Mouse (Mus musculus) hindbrain, embryonic 13.5 days (tissue): Measurements from ENCODE around the gene Clybl. TPM values are rescaled to one million over a fixed set of nuclear protein-coding genes. Genes with fewer than 3 reads are reported as not detected.

ENCODE experiments used
- ATAC-seq: fragments of 200-750 bp; cut with Nextera tagmentation; 2 replicates; pipeline ENCODE4 v1.8.0; 2017; ENCODE audit warnings: moderate TSS enrichment; ENCODE audit not compliant: low FRiP score
- H3K27ac ChIP-seq: fragments of 300-500 bp; sonication (generic); 2 replicates; pipeline ENCODE4 v1.5.1; 2015; ENCODE audit warnings: inconsistent platforms, mild to moderate bottlenecking, moderate library complexity
- H3K27me3 ChIP-seq: fragments of 300-500 bp; sonication (generic); 2 replicates; pipeline ENCODE4 v1.6.1; 2015; ENCODE audit warnings: mild to moderate bottlenecking, inconsistent platforms
- H3K36me3 ChIP-seq: fragments of 300-500 bp; sonication (generic); 2 replicates; pipeline ENCODE4 v1.6.1; 2015; ENCODE audit warnings: mild to moderate bottlenecking, inconsistent platforms
- H3K4me1 ChIP-seq: fragments of 300-500 bp; sonication (generic); replicated peaks from 2 replicates; pipeline ENCODE4 v1.6.1; 2015; ENCODE audit warnings: inconsistent platforms
- H3K4me2 ChIP-seq: fragments of 300-500 bp; sonication (generic); 2 replicates; pipeline ENCODE4 v1.6.1; 2015; ENCODE audit warnings: inconsistent platforms, mild to moderate bottlenecking, moderate library complexity
- H3K4me3 ChIP-seq: fragments of 300-500 bp; sonication (generic); 2 replicates; pipeline ENCODE4 v1.5.1; 2015; ENCODE audit warnings: mild to moderate bottlenecking, inconsistent platforms
- H3K9ac ChIP-seq: fragments of 300-500 bp; sonication (generic); 2 replicates; pipeline ENCODE4 v1.6.1; 2015; ENCODE audit warnings: mild to moderate bottlenecking, inconsistent platforms
- H3K9me3 ChIP-seq: fragments of 300-500 bp; sonication (generic); 2 replicates; pipeline ENCODE4 v1.6.1; 2016; ENCODE audit warnings: inconsistent platforms
- WGBS: fragments of 180-500 bp; shearing (Covaris S2); methylation state at CpG from one replicate; pipeline ENCODE4 v1.1.7; 2015; 5-methylcytosine and 5-hydroxymethylcytosine counted together
- polyA plus RNA-seq: library from polyadenylated mRNA; unstranded; fragments of >200 nt; fragmentation: Nextera tagmentation; extraction: Ambion mirVana; gene quantifications from 2 replicates; pipeline ENCODE4 v1.2.1, GENCODE M21; 2015

Gene Clybl
- polyA plus RNA-seq, 1 experiment from 2014 or later, result 12.1 TPM

DNA sequence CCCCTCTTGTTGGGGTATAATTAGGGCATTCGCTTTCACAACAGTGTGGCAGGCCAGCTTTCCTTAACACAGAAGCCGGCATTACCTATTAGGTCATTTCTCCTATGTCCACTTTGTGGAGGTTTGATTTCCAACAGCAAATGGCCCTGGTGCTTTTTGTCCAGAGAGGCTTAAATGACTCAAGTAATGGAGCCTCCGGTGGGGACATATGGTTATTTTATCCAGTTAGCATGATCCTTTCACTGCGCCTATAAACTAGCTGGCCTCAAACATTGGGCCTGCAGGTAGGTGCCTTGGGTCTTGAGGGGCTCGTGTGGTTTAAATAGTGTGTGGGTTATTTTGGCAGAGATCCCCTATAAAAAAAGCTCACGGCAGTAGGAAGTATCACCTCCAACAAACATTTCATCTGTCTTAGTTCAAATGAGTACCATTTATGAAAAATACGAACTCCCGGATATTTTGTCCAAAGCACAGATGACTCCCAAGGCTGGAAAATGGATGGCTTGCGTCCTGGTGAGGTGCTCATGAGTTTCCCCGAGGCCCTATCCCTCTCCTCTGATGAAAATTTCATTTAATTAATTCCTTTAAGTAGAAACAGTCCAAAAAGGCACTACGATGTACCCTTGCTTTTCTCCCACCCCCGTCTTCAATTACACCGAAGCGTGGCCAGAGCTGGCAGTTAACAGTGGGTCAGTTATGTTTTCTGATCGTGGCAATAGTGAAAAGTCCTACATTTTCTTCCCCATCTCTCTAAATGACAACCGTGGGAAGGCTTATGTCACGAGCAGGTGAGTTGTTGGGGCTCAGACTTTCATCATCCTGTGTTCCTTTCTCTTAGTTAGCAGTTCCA, 205.0 kb downstream of the Clybl start:
- ATAC-seq, result no peak
- Histone ChIP-seq H3K36me3 (no peaks in the 10 kb centered on the region), H3K27me3 (peaks cover 27% of the 10 kb centered on the region), H3K9ac (no peak overlapping the region), H3K4me3 (no peak overlapping the region), H3K9me3 (no peaks in the 10 kb centered on the region), H3K4me1 (peaks cover 22% of the 10 kb centered on the region; the same call in 1 of the 2 replicates), H3K27ac (no peak overlapping the region), H3K4me2 (no peak overlapping the region)
- 82% methylated on average over 17 of the region's 17 CpGs for WGBS

DNA sequence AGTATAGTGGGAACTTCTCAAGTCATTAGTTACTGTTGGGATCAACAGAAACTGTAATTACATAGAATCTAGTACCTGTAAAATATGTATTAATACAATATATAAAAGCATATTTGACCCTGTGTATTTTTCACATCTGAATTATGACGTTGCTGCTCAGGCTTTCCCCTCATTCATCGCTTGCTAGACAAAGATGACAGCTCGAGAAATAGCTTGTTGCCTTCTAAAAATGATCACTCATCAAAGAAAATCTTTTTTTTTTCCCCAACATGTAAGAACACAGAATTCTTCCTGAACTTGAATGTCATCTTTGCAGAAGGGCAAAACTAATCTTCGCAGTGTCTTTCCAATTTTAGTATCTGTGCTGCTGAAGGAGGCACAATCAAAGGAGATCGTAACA, 206.3 kb downstream of the Clybl start:
- Histone ChIP-seq H3K9me3 (no peaks in the 10 kb centered on the region), H3K9ac (no peak overlapping the region), H3K27ac (no peak overlapping the region), H3K4me1 (peaks cover 22% of the 10 kb centered on the region; the same call in 1 of the 2 replicates), H3K36me3 (no peaks in the 10 kb centered on the region), H3K4me3 (no peak overlapping the region), H3K4me2 (no peak overlapping the region), H3K27me3 (peaks cover 38% of the 10 kb centered on the region)
- ATAC-seq, result no peak
- 81% methylated on average over 5 of the region's 5 CpGs for WGBS

DNA sequence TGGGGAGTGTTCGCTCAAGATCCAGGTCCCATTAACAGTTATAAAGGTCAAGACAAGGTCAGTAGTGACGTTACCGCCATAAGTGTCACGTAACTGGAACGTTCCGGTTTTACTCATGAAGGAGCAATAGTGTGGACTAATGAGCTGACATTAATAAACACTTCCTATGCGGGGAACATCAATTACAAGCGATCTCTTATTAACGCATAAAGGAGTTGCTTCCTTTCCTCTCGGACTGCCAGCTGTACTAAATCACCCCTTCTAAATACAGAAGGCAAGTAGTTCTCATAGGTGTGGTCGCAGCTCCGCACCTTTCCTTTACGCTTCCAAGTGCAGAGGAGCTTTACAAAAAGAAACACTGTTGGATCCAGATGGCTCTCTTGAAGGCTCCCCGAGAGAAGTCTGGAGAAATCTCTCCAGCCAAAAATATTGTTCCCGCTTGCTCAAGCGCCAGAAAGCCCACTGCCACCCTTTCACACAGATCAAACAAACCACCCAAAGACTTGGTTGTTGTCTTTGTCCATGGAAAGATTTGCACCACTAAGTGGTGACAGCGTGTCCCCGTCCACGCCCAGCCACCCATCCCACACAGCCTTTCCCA, 207.0 kb downstream of the Clybl start:
- 49% methylated on average over 19 of the region's 19 CpGs for WGBS
- no peak overlapping the region for H3K4me2 ChIP-seq

DNA sequence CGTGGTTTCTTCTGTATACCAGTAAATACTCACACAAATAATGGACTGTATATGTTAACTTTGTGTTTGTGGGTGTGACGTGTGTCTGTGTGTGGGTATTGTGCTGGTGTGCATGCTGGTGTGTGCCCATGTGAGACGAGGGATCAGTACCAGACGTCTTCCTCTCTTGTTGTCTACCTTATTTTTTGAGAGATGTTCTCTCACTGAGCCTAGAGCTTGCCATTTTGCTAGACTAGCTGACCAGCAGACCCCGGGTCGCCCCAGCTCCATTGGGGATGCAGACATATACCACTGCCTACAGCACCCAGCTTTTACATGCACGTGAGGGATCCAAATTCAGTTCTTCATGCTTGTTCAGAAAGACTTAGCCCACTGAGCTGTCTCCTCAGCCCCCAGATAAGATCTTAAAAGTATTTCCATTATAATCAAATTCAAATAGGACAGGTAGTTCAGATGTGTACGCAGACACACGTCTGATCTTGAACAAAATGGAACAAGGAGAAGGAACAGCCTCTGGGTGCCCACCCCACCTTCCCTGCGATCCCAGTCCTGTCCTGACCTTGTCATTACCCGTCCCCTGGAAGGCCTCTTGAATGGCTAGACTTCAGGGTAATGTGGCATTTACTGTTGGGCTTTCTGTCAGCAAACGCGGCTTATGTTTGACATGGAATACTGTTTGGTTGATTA, 208.3 kb downstream of the Clybl start:
- Histone ChIP-seq H3K4me2 (no peak overlapping the region), H3K4me3 (no peak overlapping the region), H3K27me3 (peaks cover 34% of the 10 kb centered on the region), H3K36me3 (no peaks in the 10 kb centered on the region), H3K9ac (no peak overlapping the region), H3K9me3 (no peaks in the 10 kb centered on the region), H3K4me1 (peaks cover 12% of the 10 kb centered on the region; the same call in 1 of the 2 replicates), H3K27ac (no peak overlapping the region)
- 87% methylated on average over 13 of the region's 13 CpGs for WGBS
- no peak for ATAC-seq

More for the DNA sequence above, 207.0 kb downstream of the Clybl start:
- peaks cover 22% of the 10 kb centered on the region; the same call in 1 of the 2 replicates for H3K4me1 ChIP-seq
- H3K27ac ChIP-seq, result no peak overlapping the region
- no peaks in the 10 kb centered on the region for H3K36me3 ChIP-seq
- no peak overlapping the region for H3K9ac ChIP-seq
- peaks cover 39% of the 10 kb centered on the region for H3K27me3 ChIP-seq
- no peak overlapping the region for H3K4me3 ChIP-seq
- ATAC-seq, result no peak
- no peaks in the 10 kb centered on the region for H3K9me3 ChIP-seq

DNA sequence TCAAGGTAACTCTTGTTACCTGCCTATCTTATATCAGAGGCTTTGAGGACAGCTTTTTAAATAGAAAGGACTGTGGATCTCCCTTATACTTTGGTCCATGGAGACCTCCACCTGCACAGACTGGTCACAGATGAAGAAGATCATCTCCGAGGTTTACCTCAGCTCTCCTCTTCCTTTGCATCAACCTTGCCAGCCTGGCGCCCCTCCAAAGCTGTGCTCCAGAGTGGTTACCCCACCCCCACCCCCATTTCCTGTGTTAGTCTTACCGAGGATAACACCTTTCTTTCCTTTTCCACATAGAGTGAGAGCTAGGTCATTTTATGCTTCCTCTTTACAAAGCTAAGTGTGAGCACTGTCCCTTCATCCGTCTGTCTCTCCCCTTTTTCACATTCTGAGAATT, 209.4 kb downstream of the Clybl start:
- WGBS, result 61% methylated on average over 4 of the region's 4 CpGs
- Histone ChIP-seq H3K4me1 (peaks cover 7% of the 10 kb centered on the region; the same call in 1 of the 2 replicates), H3K4me2 (no peak overlapping the region), H3K27me3 (peaks cover 32% of the 10 kb centered on the region), H3K4me3 (no peak overlapping the region), H3K27ac (no peak overlapping the region), H3K36me3 (no peaks in the 10 kb centered on the region), H3K9me3 (no peaks in the 10 kb centered on the region), H3K9ac (no peak overlapping the region)
- no peak for ATAC-seq

DNA sequence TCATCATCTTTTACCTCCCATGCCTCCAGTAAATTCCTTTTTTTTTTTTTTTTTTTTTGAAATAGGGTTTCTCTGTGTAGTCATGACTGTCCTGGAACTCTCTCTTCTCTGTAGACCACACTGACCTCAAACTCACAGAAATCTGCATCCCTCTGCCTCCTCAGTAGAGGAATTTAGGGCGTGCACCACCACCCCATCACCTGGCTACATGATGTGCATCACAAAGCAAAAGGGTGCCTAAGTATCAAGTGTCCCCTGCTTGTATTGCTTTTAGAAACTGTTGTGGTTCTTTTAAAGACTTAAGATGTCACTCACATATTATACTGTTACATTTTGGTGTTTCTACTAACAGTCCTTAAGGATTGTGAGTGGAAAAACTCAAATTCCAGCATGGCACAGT, 211.6 kb downstream of the Clybl start:
- ATAC-seq, result no peak
- H3K4me2 ChIP-seq, result no peak overlapping the region
- no peak overlapping the region for H3K27ac ChIP-seq
- peaks cover 40% of the 10 kb centered on the region for H3K27me3 ChIP-seq
- H3K9me3 ChIP-seq, result no peaks in the 10 kb centered on the region
- H3K9ac ChIP-seq, result no peak overlapping the region
- peaks cover 7% of the 10 kb centered on the region; the same call in 1 of the 2 replicates for H3K4me1 ChIP-seq
- H3K36me3 ChIP-seq, result no peaks in the 10 kb centered on the region
- no peak overlapping the region for H3K4me3 ChIP-seq
- 79% methylated on average over 1 of the region's 1 CpGs for WGBS

DNA sequence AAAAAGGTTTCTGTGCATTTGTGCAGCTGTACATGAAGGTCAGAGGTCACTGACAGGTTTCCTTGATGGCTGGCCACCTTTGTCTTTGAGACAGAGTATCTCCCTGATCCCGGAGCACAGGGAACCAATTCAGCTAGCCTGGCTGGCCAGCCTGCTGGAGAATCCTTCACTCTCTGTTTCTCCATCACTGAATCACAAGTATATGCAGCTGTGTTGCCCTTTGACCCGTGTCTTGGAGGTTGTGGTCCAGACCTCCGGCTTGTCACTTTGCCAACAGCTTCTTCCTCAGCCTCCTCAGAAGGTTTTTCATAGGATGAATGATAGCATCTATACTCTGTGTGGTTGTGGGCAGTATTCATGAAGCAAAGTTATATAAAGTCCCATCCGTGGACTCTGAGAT, 217.2 kb downstream of the Clybl start:
- H3K9me3 ChIP-seq, result no peaks in the 10 kb centered on the region
- H3K9ac ChIP-seq, result no peak overlapping the region
- no peak for ATAC-seq
- H3K36me3 ChIP-seq, result no peaks in the 10 kb centered on the region
- H3K4me3 ChIP-seq, result no peak overlapping the region
- no peak overlapping the region for H3K4me2 ChIP-seq
- H3K27me3 ChIP-seq, result peaks cover 55% of the 10 kb centered on the region
- 55% methylated on average over 4 of the region's 4 CpGs for WGBS
- no peak overlapping the region for H3K27ac ChIP-seq
- H3K4me1 ChIP-seq, result peaks cover 12% of the 10 kb centered on the region; the same call in 1 of the 2 replicates

DNA sequence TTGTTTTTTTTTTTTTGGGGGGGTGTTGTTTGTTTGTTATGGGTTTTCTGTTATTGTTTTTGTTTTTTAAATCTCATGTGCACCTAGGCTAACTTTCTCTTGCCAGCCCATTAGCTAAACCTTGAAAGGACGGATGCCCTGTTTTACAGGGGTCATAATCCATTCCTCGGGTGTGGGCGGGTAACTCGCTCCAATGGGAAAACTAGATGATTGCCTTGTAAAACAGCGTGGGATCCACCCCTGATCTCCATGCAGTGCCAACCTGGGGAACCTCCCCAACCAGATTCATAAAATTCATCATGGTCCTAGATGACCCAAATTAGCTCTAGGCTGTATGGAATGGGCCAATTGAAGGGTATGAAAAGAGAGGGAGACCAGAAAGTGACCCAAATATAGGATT, 218.4 kb downstream of the Clybl start:
- Histone ChIP-seq H3K4me3 (no peak overlapping the region), H3K4me2 (no peak overlapping the region), H3K27ac (no peak overlapping the region), H3K9ac (no peak overlapping the region), H3K9me3 (no peaks in the 10 kb centered on the region), H3K27me3 (peaks cover 65% of the 10 kb centered on the region), H3K36me3 (no peaks in the 10 kb centered on the region), H3K4me1 (peaks cover 22% of the 10 kb centered on the region; the same call in 1 of the 2 replicates)
- ATAC-seq, result no peak
- 69% methylated on average over 5 of the region's 5 CpGs for WGBS

DNA sequence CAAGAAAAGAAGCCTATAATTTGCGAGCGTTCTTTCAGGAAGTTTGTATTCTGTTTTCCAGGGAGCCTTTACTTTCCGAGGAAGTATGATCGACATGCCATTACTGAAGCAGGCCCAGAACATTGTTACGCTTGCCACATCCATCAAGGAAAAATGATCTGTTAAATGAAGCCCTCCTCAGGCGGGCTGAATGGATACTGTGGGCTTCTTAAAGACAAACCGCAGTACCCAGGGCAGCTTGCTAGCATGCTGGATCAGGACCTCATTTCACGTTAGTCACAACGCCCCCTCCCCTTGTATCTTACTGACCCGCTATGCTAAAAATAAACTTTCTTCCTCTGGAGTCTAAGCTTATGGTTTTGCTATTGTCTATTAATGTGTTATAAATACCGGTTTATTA, 220.4 kb downstream of the Clybl start:
- Histone ChIP-seq H3K27me3 (peaks cover 75% of the 10 kb centered on the region), H3K9me3 (no peaks in the 10 kb centered on the region), H3K4me2 (no peak overlapping the region), H3K9ac (no peak overlapping the region), H3K4me3 (no peak overlapping the region), H3K27ac (no peak overlapping the region), H3K4me1 (peaks cover 39% of the 10 kb centered on the region), H3K36me3 (no peaks in the 10 kb centered on the region)
- 27% methylated on average over 11 of the region's 11 CpGs for WGBS
- ATAC-seq, result no peak

DNA sequence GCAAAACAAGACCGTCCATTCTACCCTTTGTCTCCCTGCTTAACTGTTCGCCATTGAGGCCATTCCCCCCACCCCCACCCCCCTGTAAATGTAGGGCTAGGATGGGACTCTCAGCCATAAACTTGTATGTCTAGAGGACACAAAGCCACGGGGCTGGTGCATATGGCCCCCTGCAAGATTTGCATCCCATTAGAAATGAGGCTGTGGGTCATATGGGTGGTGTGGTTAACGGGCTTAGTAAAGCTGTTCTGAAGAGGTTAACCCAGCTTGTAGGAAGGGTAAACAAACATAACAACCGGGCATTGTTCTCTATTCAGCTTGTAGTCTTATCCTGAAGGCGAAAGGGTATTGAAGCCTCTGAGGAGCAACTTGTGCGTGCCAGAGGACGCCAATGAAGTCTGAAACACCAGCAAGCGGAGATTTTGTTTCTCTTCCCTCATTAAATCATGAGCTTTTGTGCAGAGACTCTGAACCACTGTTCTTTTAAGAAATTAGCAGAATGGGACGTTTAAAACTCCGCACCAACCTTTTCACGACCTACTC, 221.3 kb downstream of the Clybl start:
- Histone ChIP-seq H3K36me3 (no peaks in the 10 kb centered on the region), H3K4me1 (peaks cover 43% of the 10 kb centered on the region), H3K4me3 (no peak overlapping the region), H3K27ac (peak overlapping the region; percentile 49; the same call in 1 of the 2 replicates), H3K4me2 (no peak overlapping the region), H3K9ac (no peak overlapping the region), H3K27me3 (peaks cover 82% of the 10 kb centered on the region), H3K9me3 (no peaks in the 10 kb centered on the region)
- 12% methylated on average over 12 of the region's 12 CpGs for WGBS
- no peak for ATAC-seq

DNA sequence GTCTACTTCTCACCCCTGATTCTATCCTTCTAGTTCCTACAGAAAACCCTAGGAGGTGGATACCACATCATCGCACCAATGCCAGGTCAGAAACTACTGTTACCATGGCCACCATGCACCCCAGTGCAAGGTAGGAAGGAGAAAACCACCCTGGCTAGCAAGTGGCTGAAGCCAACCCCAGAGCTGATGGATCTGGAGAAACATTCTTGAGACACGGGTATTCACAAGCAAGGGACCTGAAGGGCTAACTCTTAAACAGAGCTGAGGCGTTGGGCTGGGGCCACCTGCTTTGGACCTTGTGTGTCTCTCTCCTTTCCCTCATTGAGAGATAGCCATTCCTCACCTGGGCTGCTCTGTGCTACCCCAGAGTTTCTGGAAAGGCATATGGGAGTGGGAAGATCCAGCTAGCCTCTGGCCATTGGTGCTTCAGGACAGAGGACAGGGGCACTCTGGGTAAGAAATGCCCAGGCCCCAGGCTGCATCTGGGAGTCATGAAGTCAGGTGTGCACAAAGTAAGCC, 222.0 kb downstream of the Clybl start:
- WGBS, result 58% methylated on average over 3 of the region's 3 CpGs
- Histone ChIP-seq H3K4me3 (no peak overlapping the region), H3K9ac (no peak overlapping the region), H3K27me3 (peaks cover 87% of the 10 kb centered on the region), H3K36me3 (no peaks in the 10 kb centered on the region), H3K4me1 (peaks cover 43% of the 10 kb centered on the region), H3K4me2 (no peak overlapping the region), H3K27ac (peak overlapping the region; percentile 49), H3K9me3 (no peaks in the 10 kb centered on the region)
- ATAC-seq, result no peak
